Mouse (Mus musculus) heart, embryonic 14.5 days (tissue): Measurements from ENCODE around the gene Mrpl46. TPM values are rescaled to one million over a fixed set of nuclear protein-coding genes. Genes with fewer than 3 reads are reported as not detected.

Experiments
- ATAC-seq: fragments of 200-750 bp; cut with Nextera tagmentation; 2 replicates; pipeline ENCODE4 v1.8.0; 2017; ENCODE audit warnings: low read depth, moderate TSS enrichment; ENCODE audit not compliant: insufficient number of reproducible peaks, insufficient read depth, low FRiP score
- H3K27ac ChIP-seq, 2 experiments: fragments of 200-500 bp in 1 of 2; fragments of 300-500 bp in 1 of 2; sonication (generic) in 1 of 2; replicated peaks in 1 of 2; 2 replicates each; pipeline ENCODE4 v1.5.1; 2012 to 2014; ENCODE audit warnings: low read depth in 2 of 2, low read length in 2 of 2, control low read depth in 1 of 2, mild to moderate bottlenecking in 1 of 2, mixed read lengths in 1 of 2; ENCODE audit not compliant: control insufficient read depth in 1 of 2, insufficient read depth in 1 of 2
- H3K27me3 ChIP-seq: fragments of 300-500 bp; sonication (generic); 2 replicates; pipeline ENCODE4 v1.6.1; 2014; ENCODE audit warnings: mild to moderate bottlenecking, low read length, control low read depth; ENCODE audit not compliant: control insufficient read depth, insufficient read depth
- H3K36me3 ChIP-seq: fragments of 300-500 bp; sonication (generic); 2 replicates; pipeline ENCODE4 v1.6.1; 2014; ENCODE audit warnings: mild to moderate bottlenecking, control low read depth, low read length, mixed read lengths; ENCODE audit not compliant: control insufficient read depth, insufficient read depth
- H3K4me1 ChIP-seq, 2 experiments: fragments of 200-500 bp in 1 of 2; fragments of 300-500 bp in 1 of 2; sonication (generic) in 1 of 2; 2 replicates each; pipeline ENCODE4 v1.6.1; 2012 to 2014; ENCODE audit warnings: low read length in 2 of 2, control low read depth in 1 of 2, mixed read lengths in 1 of 2; ENCODE audit not compliant: control insufficient read depth in 2 of 2, insufficient read depth in 2 of 2
- H3K4me2 ChIP-seq: fragments of 300-500 bp; sonication (generic); 2 replicates; pipeline ENCODE4 v1.6.1; 2014; ENCODE audit warnings: mild to moderate bottlenecking, low read length
- H3K4me3 ChIP-seq, 2 experiments: fragments of 200-500 bp in 1 of 2; fragments of 300-500 bp in 1 of 2; sonication (generic) in 1 of 2; 2 replicates each; pipeline ENCODE4 v1.5.1; 2012 to 2014; ENCODE audit warnings: low read length in 2 of 2, mild to moderate bottlenecking in 2 of 2, control low read depth in 1 of 2, low read depth in 1 of 2, moderate library complexity in 1 of 2; ENCODE audit not compliant: control insufficient read depth in 1 of 2, insufficient read depth in 1 of 2
- H3K9ac ChIP-seq: fragments of 300-500 bp; sonication (generic); 2 replicates; pipeline ENCODE4 v1.6.1; 2014; ENCODE audit warnings: mild to moderate bottlenecking, low read length
- H3K9me3 ChIP-seq: fragments of 300-500 bp; sonication (generic); 2 replicates; pipeline ENCODE4 v1.6.1; 2016; ENCODE audit warnings: low read length, control low read depth; ENCODE audit not compliant: control insufficient read depth
- WGBS: fragments of 180-500 bp; shearing (Covaris S2); extraction: QIAGEN DNeasy Blood & Tissue Kit; methylation state at CpG from one replicate; pipeline ENCODE4 v1.1.7; 2014; 5-methylcytosine and 5-hydroxymethylcytosine counted together
- polyA plus RNA-seq: library from polyadenylated mRNA; unstranded; fragments of >200 nt; fragmentation: Nextera tagmentation; extraction: Ambion mirVana; gene quantifications from 2 replicates; pipeline ENCODE4 v1.2.1, GENCODE M21; 2014

Mrpl46 gene
- polyA plus RNA-seq, 1 experiment from 2014 or later = 59.1 TPM

- ATAC-seq = no peak
- no peaks in the 10 kb centered on the region for H3K4me1 ChIP-seq
These were observed 20.5 kb upstream of the Mrpl46 start for GRCm38 (mm10) chr7:78803841-78804240.

DNA sequence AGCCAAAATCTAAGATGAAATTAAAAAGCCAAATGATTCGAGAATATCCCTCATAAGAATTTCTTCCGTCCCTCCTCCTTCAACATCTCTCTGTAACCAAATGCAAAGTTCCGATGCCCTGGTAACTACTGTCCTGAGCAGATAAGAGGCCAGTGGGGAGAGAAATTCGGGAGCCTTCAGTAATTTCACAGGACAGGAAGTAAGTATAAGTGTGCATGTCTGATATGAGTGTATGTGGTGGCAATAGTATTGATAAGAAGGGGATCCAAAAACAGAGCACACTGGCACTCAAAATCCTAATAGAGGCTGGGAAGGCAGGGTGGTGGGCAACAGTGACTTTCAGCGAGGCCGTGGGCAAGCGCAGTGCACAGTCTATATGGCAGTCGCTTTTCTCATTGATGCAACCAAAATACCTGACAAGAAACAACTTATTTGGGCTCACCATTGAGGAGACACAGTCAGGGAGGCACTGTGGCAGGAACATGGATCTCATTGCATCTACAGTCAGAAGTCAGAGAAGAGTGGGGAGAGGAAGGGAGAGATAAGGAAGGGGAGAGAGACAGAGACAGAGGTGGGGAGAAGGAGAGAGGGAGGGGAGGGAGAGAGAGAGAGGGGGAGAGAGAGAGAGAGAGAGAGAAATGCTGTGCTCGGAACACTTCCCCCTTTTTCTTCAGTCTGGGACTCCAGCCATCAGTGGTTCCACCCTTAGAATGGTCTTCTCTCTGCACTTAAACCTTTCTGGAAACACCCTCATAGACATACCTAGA lies 16.6 kb upstream of the Mrpl46 start:
- Histone ChIP-seq H3K9me3 (no peaks in the 10 kb centered on the region), H3K4me2 (no peak overlapping the region), H3K27ac (no peak overlapping the region), H3K36me3 (no peaks in the 10 kb centered on the region), H3K4me1 (peaks cover 7 to 8% of the 10 kb centered on the region in 2 experiments), H3K4me3 (no peak overlapping the region), H3K27me3 (peaks cover 14% of the 10 kb centered on the region), H3K9ac (no peak overlapping the region)
- WGBS = 60% methylated on average over 9 of the region's 9 CpGs
- ATAC-seq = no peak

More at GRCm38 (mm10) chr7:78803841-78804240, 20.5 kb upstream of the Mrpl46 start:
- Histone ChIP-seq H3K9ac (no peak overlapping the region), H3K27me3 (peaks cover 13% of the 10 kb centered on the region), H3K4me2 (no peak overlapping the region), H3K27ac (no peak overlapping the region), H3K4me3 (no peak overlapping the region), H3K9me3 (no peaks in the 10 kb centered on the region), H3K36me3 (no peaks in the 10 kb centered on the region)
- WGBS = 55% methylated on average over 3 of the region's 3 CpGs

- Histone ChIP-seq H3K4me1 (peaks cover 14 to 18% of the 10 kb centered on the region in 2 experiments), H3K9me3 (no peaks in the 10 kb centered on the region), H3K36me3 (peaks cover 1% of the 10 kb centered on the region), H3K4me3 (no peak overlapping the region), H3K4me2 (no peak overlapping the region), H3K27me3 (peaks cover 14% of the 10 kb centered on the region), H3K27ac (no peak overlapping the region), H3K9ac (no peak overlapping the region)
- ATAC-seq = no peak
- WGBS = 64% methylated on average over 8 of the region's 9 CpGs
These were observed 14.6 kb upstream of the Mrpl46 start for GRCm38 (mm10) chr7:78797843-78798455.

DNA sequence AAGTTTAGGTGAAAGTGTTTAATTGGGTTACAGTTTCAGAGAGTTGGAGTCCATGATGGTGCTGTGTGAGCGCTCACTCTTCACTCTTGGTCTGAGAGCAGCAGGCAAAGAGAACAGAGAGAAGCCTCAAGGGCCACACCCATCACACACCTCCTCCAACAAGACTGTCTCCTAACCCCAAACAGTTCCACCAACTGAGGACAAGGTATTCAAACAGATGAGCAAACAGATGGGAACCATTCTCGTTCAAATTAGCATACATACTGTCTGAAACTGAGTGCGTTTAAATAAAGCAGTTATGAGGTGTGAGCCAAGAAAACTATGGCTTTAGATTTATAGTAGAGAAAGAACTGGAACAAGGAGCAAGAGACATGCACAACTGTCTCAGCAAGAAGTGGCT lies 13.3 kb upstream of the Mrpl46 start:
- Histone ChIP-seq H3K4me1 (peaks cover 14 to 18% of the 10 kb centered on the region in 2 experiments), H3K36me3 (peaks cover 13% of the 10 kb centered on the region), H3K27ac (no peak overlapping the region), H3K4me2 (no peak overlapping the region), H3K4me3 (no peak overlapping the region), H3K9ac (no peak overlapping the region), H3K27me3 (peaks cover 14% of the 10 kb centered on the region), H3K9me3 (no peaks in the 10 kb centered on the region)
- ATAC-seq = no peak
- WGBS = 84% methylated on average over 3 of the region's 3 CpGs

- 40% methylated on average over 6 of the region's 6 CpGs for WGBS
- peak; percentile 53 for ATAC-seq
- H3K4me2 ChIP-seq = no peak overlapping the region
- H3K9ac ChIP-seq = no peak overlapping the region
- H3K4me3 ChIP-seq = no peak overlapping the region
- no peaks in the 10 kb centered on the region for H3K9me3 ChIP-seq
- H3K27me3 ChIP-seq = peaks cover 3% of the 10 kb centered on the region; the same call in 1 of the 2 replicates
- H3K4me1 ChIP-seq = peaks cover 14 to 18% of the 10 kb centered on the region in 2 experiments
- H3K27ac ChIP-seq = peak overlapping the region; percentile 29 to 46; a peak in 2 of 4 replicates
- peaks cover 29% of the 10 kb centered on the region for H3K36me3 ChIP-seq
These were observed 11.3 kb upstream of the Mrpl46 start for GRCm38 (mm10) chr7:78794571-78795092.

DNA sequence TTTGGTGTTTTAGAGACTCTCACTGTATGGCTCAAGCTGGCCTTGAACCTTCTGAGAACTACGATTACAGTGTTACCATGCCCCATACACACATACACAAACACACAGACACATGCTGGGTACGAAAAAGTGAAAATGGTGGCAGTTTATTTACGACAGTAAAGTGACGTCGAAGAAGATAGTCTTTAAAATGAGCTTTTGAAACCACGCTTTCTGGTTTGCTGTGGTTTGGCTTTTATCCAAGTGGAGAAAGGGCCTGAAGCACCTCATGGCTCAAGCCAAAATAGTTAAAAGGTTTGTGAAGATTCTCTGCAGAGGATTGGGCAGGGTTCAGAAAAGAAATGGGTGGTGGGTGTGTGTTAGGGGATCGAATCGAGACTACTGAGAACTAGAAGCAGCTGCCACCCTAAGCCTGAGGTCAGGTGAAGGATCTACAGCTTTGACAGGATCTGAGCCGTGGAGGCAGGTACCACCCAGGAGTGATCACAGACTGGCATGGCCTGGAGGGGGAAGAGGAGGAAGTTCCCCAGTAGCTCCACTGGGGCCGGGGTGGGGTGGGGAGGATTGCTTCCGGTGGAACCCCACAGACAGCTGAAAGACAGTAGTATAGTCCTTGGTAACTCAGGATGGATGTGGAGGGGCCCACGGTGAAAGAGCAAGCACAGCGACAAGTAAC lies 10.7 kb upstream of the Mrpl46 start:
- H3K27me3 ChIP-seq = peaks cover 2% of the 10 kb centered on the region; the same call in 1 of the 2 replicates
- WGBS = 73% methylated on average over 13 of the region's 13 CpGs
- ATAC-seq = 0 out of 2 replicates have a peak, but pooled peaks have one; percentile 11
- no peak overlapping the region for H3K4me2 ChIP-seq
- H3K4me1 ChIP-seq = peaks cover 14 to 18% of the 10 kb centered on the region in 2 experiments
- H3K9ac ChIP-seq = no peak overlapping the region
- no peak overlapping the region for H3K4me3 ChIP-seq
- H3K36me3 ChIP-seq = peaks cover 35% of the 10 kb centered on the region
- peak overlapping the region; percentile 29 to 46; a peak in 2 of 4 replicates for H3K27ac ChIP-seq
- H3K9me3 ChIP-seq = no peaks in the 10 kb centered on the region

GRCm38 (mm10) chr7:78791359-78792222 lies 8.3 kb upstream of the Mrpl46 start:
- Histone ChIP-seq H3K4me3 (no peak overlapping the region), H3K9ac (no peak overlapping the region), H3K9me3 (no peaks in the 10 kb centered on the region), H3K27me3 (no peaks in the 10 kb centered on the region), H3K27ac (no peak overlapping the region), H3K4me2 (no peak overlapping the region), H3K36me3 (peaks cover 47% of the 10 kb centered on the region), H3K4me1 (peaks cover 14 to 18% of the 10 kb centered on the region in 2 experiments)
- ATAC-seq = no peak
- WGBS = 79% methylated on average over 15 of the region's 15 CpGs
